Mouse (Mus musculus): ENCODE measurements around the gene Apoa5. TPM values are rescaled to one million over a fixed set of nuclear protein-coding genes. Genes with fewer than 3 reads are reported as not detected.

The Apoa5 gene
- polyA plus RNA-seq, 1 experiment = not detected

- H3K27ac ChIP-seq (ENCODE audit: insufficient read depth, low read depth, low read length) = no peak overlapping the region
- TF ChIP-seq CTCF (IDR thresholded peaks at IDR 0.05; ENCODE audit: insufficient read depth, low read depth, low read length) (no peak), POLR2A (IDR thresholded peaks at IDR 0.05; ENCODE audit: insufficient read depth, low read depth, low read length) (no peak)
- no peaks in the 10 kb centered on the region for H3K4me1 ChIP-seq (ENCODE audit: control insufficient read depth, insufficient read depth, low read length)
These were observed 11.6 kb upstream of the Apoa5 start for GRCm38 (mm10) chr9:46256658-46257385.

GRCm38 (mm10) chr9:46257546-46257945 is 10.9 kb upstream of the Apoa5 start:
- no peak for TF ChIP-seq POLR2A (IDR thresholded peaks at IDR 0.05; ENCODE audit: insufficient read depth, low read depth, low read length)
- TF ChIP-seq CTCF (IDR thresholded peaks at IDR 0.05; ENCODE audit: insufficient read depth, low read depth, low read length) = no peak
- no peak overlapping the region for H3K4me3 ChIP-seq (ENCODE audit: insufficient read depth, low read depth, low read length)
- WGBS = 96% methylated on average over 3 of the region's 3 CpGs
- no peak overlapping the region for H3K27ac ChIP-seq (ENCODE audit: insufficient read depth, low read depth, low read length)
- H3K4me1 ChIP-seq (ENCODE audit: control insufficient read depth, insufficient read depth, low read length) = no peaks in the 10 kb centered on the region

More at GRCm38 (mm10) chr9:46256658-46257385, 11.6 kb upstream of the Apoa5 start:
- 83% methylated on average over 10 of the region's 10 CpGs for WGBS
- no peak overlapping the region for H3K4me3 ChIP-seq (ENCODE audit: insufficient read depth, low read depth, low read length)

- WGBS = 91% methylated on average over 6 of the region's 6 CpGs
- H3K27ac ChIP-seq (ENCODE audit: insufficient read depth, low read depth, low read length) = no peak overlapping the region
- H3K4me1 ChIP-seq (ENCODE audit: control insufficient read depth, insufficient read depth, low read length) = no peaks in the 10 kb centered on the region
- TF ChIP-seq CTCF (IDR thresholded peaks at IDR 0.05; ENCODE audit: insufficient read depth, low read depth, low read length) = no peak
- H3K4me3 ChIP-seq (ENCODE audit: insufficient read depth, low read depth, low read length) = no peak overlapping the region
These were observed 9.3 kb upstream of the Apoa5 start for GRCm38 (mm10) chr9:46259111-46259510.

- no peak overlapping the region for H3K27ac ChIP-seq (ENCODE audit: insufficient read depth, low read depth, low read length)
- TF ChIP-seq POLR2A (IDR thresholded peaks at IDR 0.05; ENCODE audit: insufficient read depth, low read depth, low read length) (no peak), CTCF (IDR thresholded peaks at IDR 0.05; ENCODE audit: insufficient read depth, low read depth, low read length) (no peak)
- no peaks in the 10 kb centered on the region for H3K4me1 ChIP-seq (ENCODE audit: control insufficient read depth, insufficient read depth, low read length)
- H3K4me3 ChIP-seq (ENCODE audit: insufficient read depth, low read depth, low read length) = no peak overlapping the region
- 92% methylated on average over 7 of the region's 7 CpGs for whole genome bisulfite sequencing
These were observed 7.3 kb upstream of the Apoa5 start for GRCm38 (mm10) chr9:46261131-46261530.

GRCm38 (mm10) chr9:46269125-46269524 is 692 bp downstream of the Apoa5 start:
- WGBS = 79% methylated on average over 5 of the region's 5 CpGs

GRCm38 (mm10) chr9:46270782-46271181 is 2.3 kb downstream of the Apoa5 start:
- no peak overlapping the region for H3K27ac ChIP-seq (ENCODE audit: insufficient read depth, low read depth, low read length)
- no peak overlapping the region for H3K4me3 ChIP-seq (ENCODE audit: insufficient read depth, low read depth, low read length)
- no peak for TF ChIP-seq POLR2A (IDR thresholded peaks at IDR 0.05; ENCODE audit: insufficient read depth, low read depth, low read length)
- TF ChIP-seq CTCF (IDR thresholded peaks at IDR 0.05; ENCODE audit: insufficient read depth, low read depth, low read length) = no peak
- WGBS = 93% methylated on average over 4 of the region's 4 CpGs
- H3K4me1 ChIP-seq (ENCODE audit: control insufficient read depth, insufficient read depth, low read length) = 0 out of 2 replicates have a peak, but pooled peaks cover 2% of the 10 kb centered on the region

More at GRCm38 (mm10) chr9:46269125-46269524, 692 bp downstream of the Apoa5 start:
- no peak for TF ChIP-seq CTCF (IDR thresholded peaks at IDR 0.05; ENCODE audit: insufficient read depth, low read depth, low read length)
- no peak for TF ChIP-seq POLR2A (IDR thresholded peaks at IDR 0.05; ENCODE audit: insufficient read depth, low read depth, low read length)
- H3K4me1 ChIP-seq (ENCODE audit: control insufficient read depth, insufficient read depth, low read length) = 0 out of 2 replicates have a peak, but pooled peaks cover 2% of the 10 kb centered on the region
- no peak overlapping the region for H3K4me3 ChIP-seq (ENCODE audit: insufficient read depth, low read depth, low read length)
- no peak overlapping the region for H3K27ac ChIP-seq (ENCODE audit: insufficient read depth, low read depth, low read length)

- WGBS = 79% methylated on average over 9 of the region's 9 CpGs
- Histone ChIP-seq H3K4me1 (ENCODE audit: control insufficient read depth, insufficient read depth, low read length) (0 out of 2 replicates have a peak, but pooled peaks cover 2% of the 10 kb centered on the region), H3K4me3 (ENCODE audit: insufficient read depth, low read depth, low read length) (no peak overlapping the region), H3K27ac (ENCODE audit: insufficient read depth, low read depth, low read length) (no peak overlapping the region)
- TF ChIP-seq POLR2A (IDR thresholded peaks at IDR 0.05; ENCODE audit: insufficient read depth, low read depth, low read length) (no peak), CTCF (IDR thresholded peaks at IDR 0.05; ENCODE audit: insufficient read depth, low read depth, low read length) (no peak)
These were observed 3.6 kb downstream of the Apoa5 start for GRCm38 (mm10) chr9:46272070-46272469.

GRCm38 (mm10) chr9:46272677-46273454 is 4.4 kb downstream of the Apoa5 start, which contains the start of gene Zpr1:
Gene Zpr1 (plus strand): TSS chr9:46273064.
- 6% methylated on average over 45 of the region's 45 CpGs for WGBS
- TF ChIP-seq POLR2A (IDR thresholded peaks at IDR 0.05; ENCODE audit: insufficient read depth, low read depth, low read length) = peak; percentile 88
- no peak for TF ChIP-seq CTCF (IDR thresholded peaks at IDR 0.05; ENCODE audit: insufficient read depth, low read depth, low read length)
- 0 out of 2 replicates have a peak, but pooled peaks cover 2% of the 10 kb centered on the region for H3K4me1 ChIP-seq (ENCODE audit: control insufficient read depth, insufficient read depth, low read length)
- no peak within 1 kb of the TSS for H3K27ac ChIP-seq (ENCODE audit: insufficient read depth, low read depth, low read length)
- peak within 1 kb of the TSS; percentile 85 for H3K4me3 ChIP-seq (ENCODE audit: insufficient read depth, low read depth, low read length)

- WGBS = 94% methylated on average over 9 of the region's 9 CpGs
- H3K4me1 ChIP-seq (ENCODE audit: control insufficient read depth, insufficient read depth, low read length) = 0 out of 2 replicates have a peak, but pooled peaks cover 2% of the 10 kb centered on the region
- TF ChIP-seq CTCF (IDR thresholded peaks at IDR 0.05; ENCODE audit: insufficient read depth, low read depth, low read length) = no peak
- TF ChIP-seq POLR2A (IDR thresholded peaks at IDR 0.05; ENCODE audit: insufficient read depth, low read depth, low read length) = no peak
- no peak overlapping the region for H3K27ac ChIP-seq (ENCODE audit: insufficient read depth, low read depth, low read length)
- H3K4me3 ChIP-seq (ENCODE audit: insufficient read depth, low read depth, low read length) = no peak overlapping the region
These were observed 6.1 kb downstream of the Apoa5 start for GRCm38 (mm10) chr9:46274494-46274893.
